Mouse (Mus musculus): ENCODE measurements around the gene Eif2d.

Gene Eif2d

GRCm38 (mm10) chr1:131184253-131184955 lies 31.4 kb downstream of the Eif2d start:
- DNase-seq (ENCODE audit: low spot score in 2 of 2) = no peak

- no peak for DNase-seq (ENCODE audit: low spot score in 2 of 2)
Observed at GRCm38 (mm10) chr1:131184956-131185660, 32.1 kb downstream of the Eif2d start.

GRCm38 (mm10) chr1:131185821-131186506 lies 33.0 kb downstream of the Eif2d start:
- DNase-seq (ENCODE audit: low spot score in 2 of 2) = no peak

GRCm38 (mm10) chr1:131186995-131187394 lies 34.0 kb downstream of the Eif2d start:
- DNase-seq (ENCODE audit: low spot score in 2 of 2) = no peak

GRCm38 (mm10) chr1:131187856-131188255 lies 34.9 kb downstream of the Eif2d start:
- no peak for DNase-seq (ENCODE audit: low spot score in 2 of 2)

- DNase-seq (ENCODE audit: low spot score in 2 of 2) = no peak
Observed at GRCm38 (mm10) chr1:131188655-131189054, 35.7 kb downstream of the Eif2d start.

- no peak for DNase-seq (ENCODE audit: low spot score in 2 of 2)
Observed at GRCm38 (mm10) chr1:131193746-131194145, 40.8 kb downstream of the Eif2d start.

GRCm38 (mm10) chr1:131195653-131196052 lies 42.7 kb downstream of the Eif2d start:
- DNase-seq (ENCODE audit: low spot score in 2 of 2) = no peak

- no peak for DNase-seq (ENCODE audit: low spot score in 2 of 2)
Observed at GRCm38 (mm10) chr1:131196107-131196506, 43.1 kb downstream of the Eif2d start.

- DNase-seq (ENCODE audit: low spot score in 2 of 2) = no peak
Observed at GRCm38 (mm10) chr1:131198417-131198960, 45.5 kb downstream of the Eif2d start.

GRCm38 (mm10) chr1:131199118-131199821 lies 46.3 kb downstream of the Eif2d start:
- DNase-seq (ENCODE audit: low spot score in 2 of 2) = peak; percentile 31 to 33

- DNase-seq (ENCODE audit: low spot score in 2 of 2) = peak; percentile 64 to 88
Observed at GRCm38 (mm10) chr1:131199976-131200375, 47.0 kb downstream of the Eif2d start.

GRCm38 (mm10) chr1:131200588-131200987 lies 47.6 kb downstream of the Eif2d start:
- no peak for DNase-seq (ENCODE audit: low spot score in 2 of 2)

- DNase-seq (ENCODE audit: low spot score in 2 of 2) = no peak
Observed at GRCm38 (mm10) chr1:131201391-131201790, 48.4 kb downstream of the Eif2d start.

GRCm38 (mm10) chr1:131204461-131204860 lies 51.5 kb downstream of the Eif2d start:
- no peak for DNase-seq (ENCODE audit: low spot score in 2 of 2)

GRCm38 (mm10) chr1:131206342-131206741 lies 53.4 kb downstream of the Eif2d start:
- no peak for DNase-seq (ENCODE audit: low spot score in 2 of 2)

- DNase-seq (ENCODE audit: low spot score in 2 of 2) = peak; percentile 57 to 87
Observed at GRCm38 (mm10) chr1:131207531-131207930, 54.5 kb downstream of the Eif2d start.

- DNase-seq (ENCODE audit: low spot score in 2 of 2) = no peak
Observed at GRCm38 (mm10) chr1:131208081-131208480, 55.1 kb downstream of the Eif2d start.

GRCm38 (mm10) chr1:131208800-131209199 lies 55.8 kb downstream of the Eif2d start:
- no peak for DNase-seq (ENCODE audit: low spot score in 2 of 2)

GRCm38 (mm10) chr1:131209971-131210426 lies 57.0 kb downstream of the Eif2d start:
- DNase-seq (ENCODE audit: low spot score in 2 of 2) = no peak

GRCm38 (mm10) chr1:131211655-131212054 lies 58.7 kb downstream of the Eif2d start:
- no peak for DNase-seq (ENCODE audit: low spot score in 2 of 2)

GRCm38 (mm10) chr1:131212956-131213355 lies 60.0 kb downstream of the Eif2d start:
- no peak for DNase-seq (ENCODE audit: low spot score in 2 of 2)
